Mouse (Mus musculus) bone marrow, adult 2 months (tissue): Measurements from ENCODE around the gene Mrln. TPM values are rescaled to one million over a fixed set of nuclear protein-coding genes. Genes with fewer than 3 reads are reported as not detected.

ENCODE experiments used
- H3K27ac ChIP-seq: fragments of 200-500 bp; 2 replicates; pipeline ENCODE4 v1.5.1; 2012; ENCODE audit warnings: low read depth, mild to moderate bottlenecking, control low read depth, inconsistent platforms, low read length; ENCODE audit not compliant: control insufficient read depth, poor library complexity, insufficient read depth
- H3K4me1 ChIP-seq: fragments of 200-500 bp; 2 replicates; pipeline ENCODE4 v1.6.1; 2011; ENCODE audit warnings: low read length; ENCODE audit not compliant: control insufficient read depth, insufficient read depth
- H3K4me3 ChIP-seq: fragments of 200-500 bp; replicated peaks from 2 replicates; pipeline ENCODE3; 2011; ENCODE audit warnings: mild to moderate bottlenecking, low read depth, low read length, control low read depth; ENCODE audit not compliant: control insufficient read depth
- CTCF ChIP-seq: fragments of 200-500 bp; IDR thresholded peaks from 2 replicates; pipeline ENCODE4 v1.5.1; 2011; ENCODE audit warnings: low read length, control low read depth; ENCODE audit not compliant: control insufficient read depth, insufficient read depth
- POLR2A ChIP-seq: fragments of 200-500 bp; IDR thresholded peaks from 2 replicates; pipeline ENCODE4 v1.6.1; 2011; ENCODE audit warnings: low read depth, mild to moderate bottlenecking, control low read depth, low read length, borderline replicate concordance; ENCODE audit not compliant: control insufficient read depth
- WGBS: fragments of 180-500 bp; shearing (Covaris S2); methylation state at CpG from one replicate; pipeline ENCODE4 v1.1.7; 2018; 5-methylcytosine and 5-hydroxymethylcytosine counted together
- polyA plus RNA-seq: library from polyadenylated mRNA; stranded (reverse); fragments of >200 nt; gene quantifications from 2 replicates; pipeline ENCODE4 v1.2.4, GENCODE M21; 2011; ENCODE audit warnings: low replicate concordance; ENCODE audit not compliant: missing spikeins, insufficient read depth, insufficient read length

The Mrln gene
- polyA plus RNA-seq, result not detected in 2 replicates

- Histone ChIP-seq H3K27ac (no peak within 1 kb of the TSS), H3K4me1 (no peaks in the 10 kb centered on the region; the same call in 1 of the 2 replicates), H3K4me3 (no peak within 1 kb of the TSS)
- 86% methylated on average over 17 of the region's 17 CpGs for WGBS
- TF ChIP-seq CTCF (no peak), POLR2A (no peak)
Measured at GRCm38 (mm10) chr10:70204505-70205399, at the start of gene Mrln. TSS of gene Mrln (plus strand) at chr10:70204664.

- Histone ChIP-seq H3K4me3 (no peak overlapping the region), H3K4me1 (no peaks in the 10 kb centered on the region), H3K27ac (no peak overlapping the region)
- WGBS, result 85% methylated on average over 3 of the region's 3 CpGs
- no peak for TF ChIP-seq POLR2A
- TF ChIP-seq CTCF, result peak; percentile 63
Measured at GRCm38 (mm10) chr10:70156431-70157165, 47.9 kb upstream of the Mrln start.

- Histone ChIP-seq H3K4me1 (no peaks in the 10 kb centered on the region), H3K27ac (no peak overlapping the region), H3K4me3 (no peak overlapping the region)
- 92% methylated on average over 12 of the region's 12 CpGs for WGBS
- TF ChIP-seq CTCF (no peak), POLR2A (no peak)
Measured at GRCm38 (mm10) chr10:70159651-70160320, 44.7 kb upstream of the Mrln start.

- no peaks in the 10 kb centered on the region for H3K4me1 ChIP-seq
- H3K27ac ChIP-seq, result no peak overlapping the region
- TF ChIP-seq POLR2A (no peak), CTCF (no peak)
- H3K4me3 ChIP-seq, result no peak overlapping the region
- WGBS, result 94% methylated on average over 12 of the region's 12 CpGs
Measured at GRCm38 (mm10) chr10:70160811-70161210, 43.7 kb upstream of the Mrln start.

- no peak for TF ChIP-seq CTCF
- TF ChIP-seq POLR2A, result no peak
- Histone ChIP-seq H3K4me1 (no peaks in the 10 kb centered on the region), H3K27ac (no peak overlapping the region), H3K4me3 (no peak overlapping the region)
- WGBS, result 92% methylated on average over 14 of the region's 14 CpGs
Measured at GRCm38 (mm10) chr10:70161504-70161903, 43.0 kb upstream of the Mrln start.

GRCm38 (mm10) chr10:70163681-70164080 is 40.8 kb upstream of the Mrln start:
- Histone ChIP-seq H3K4me1 (no peaks in the 10 kb centered on the region), H3K4me3 (no peak overlapping the region), H3K27ac (no peak overlapping the region)
- WGBS, result 91% methylated on average over 5 of the region's 5 CpGs
- TF ChIP-seq CTCF (no peak), POLR2A (no peak)

GRCm38 (mm10) chr10:70165877-70166276 is 38.6 kb upstream of the Mrln start:
- H3K4me1 ChIP-seq, result no peaks in the 10 kb centered on the region
- 0 out of 2 replicates have a peak, but pooled peaks have one; percentile 8 for TF ChIP-seq CTCF
- no peak for TF ChIP-seq POLR2A
- no peak overlapping the region for H3K27ac ChIP-seq
- WGBS, result 88% methylated on average over 6 of the region's 6 CpGs
- H3K4me3 ChIP-seq, result no peak overlapping the region

GRCm38 (mm10) chr10:70166427-70166826 is 38.0 kb upstream of the Mrln start:
- H3K4me1 ChIP-seq, result no peaks in the 10 kb centered on the region
- H3K27ac ChIP-seq, result no peak overlapping the region
- 91% methylated on average over 5 of the region's 5 CpGs for WGBS
- TF ChIP-seq CTCF (no peak), POLR2A (no peak)
- H3K4me3 ChIP-seq, result no peak overlapping the region
